Mouse (Mus musculus) stomach, embryonic 14.5 days (tissue): ENCODE measurements around the gene Car5a. TPM values are rescaled to one million over a fixed set of nuclear protein-coding genes. Genes with fewer than 3 reads are reported as not detected.

ENCODE experiments used
- ATAC-seq: fragments of 200-750 bp; cut with Nextera tagmentation; 2 replicates; pipeline ENCODE4 v1.8.0; 2017; ENCODE audit warnings: low read depth, moderate TSS enrichment; ENCODE audit not compliant: insufficient number of reproducible peaks, insufficient read depth, low FRiP score
- H3K27ac ChIP-seq: fragments of 300-500 bp; sonication (generic); 2 replicates; pipeline ENCODE4 v1.5.1; 2014; ENCODE audit warnings: mild to moderate bottlenecking, low read length, moderate library complexity, mixed read lengths
- H3K27me3 ChIP-seq: fragments of 300-500 bp; sonication (generic); 2 replicates; pipeline ENCODE4 v1.6.1; 2014; ENCODE audit warnings: low read length, control low read depth, mixed read lengths; ENCODE audit not compliant: control insufficient read depth, insufficient read depth
- H3K36me3 ChIP-seq: fragments of 300-500 bp; sonication (generic); 2 replicates; pipeline ENCODE4 v1.6.1; 2014; ENCODE audit warnings: mild to moderate bottlenecking, control low read depth, low read length, moderate library complexity, mixed read lengths; ENCODE audit not compliant: control insufficient read depth, insufficient read depth
- H3K4me1 ChIP-seq: fragments of 300-500 bp; sonication (generic); 2 replicates; pipeline ENCODE4 v1.6.1; 2014; ENCODE audit warnings: low read length, control low read depth, mixed read lengths; ENCODE audit not compliant: control insufficient read depth, insufficient read depth
- H3K4me2 ChIP-seq: fragments of 300-500 bp; sonication (generic); replicated peaks from 2 replicates; pipeline ENCODE4 v1.6.1; 2014; ENCODE audit warnings: low read depth, low read length, control low read depth
- H3K4me3 ChIP-seq: fragments of 300-500 bp; sonication (generic); 2 replicates; pipeline ENCODE4 v1.5.1; 2014; ENCODE audit warnings: low read depth, low read length, control low read depth
- H3K9ac ChIP-seq: fragments of 300-500 bp; sonication (generic); replicated peaks from 2 replicates; pipeline ENCODE4 v1.6.1; 2014; ENCODE audit warnings: low read depth, mild to moderate bottlenecking, control low read depth, low read length, moderate library complexity, mixed read lengths
- H3K9me3 ChIP-seq: fragments of 300-500 bp; sonication (generic); 2 replicates; pipeline ENCODE4 v1.6.1; 2016; ENCODE audit warnings: low read depth, low read length, control low read depth; ENCODE audit not compliant: control insufficient read depth
- WGBS: fragments of 180-500 bp; shearing (Covaris S2); extraction: QIAGEN DNeasy Blood & Tissue Kit; methylation state at CpG from one replicate; pipeline ENCODE4 v1.1.7; 2014; 5-methylcytosine and 5-hydroxymethylcytosine counted together
- polyA plus RNA-seq: library from polyadenylated mRNA; unstranded; fragments of >200 nt; fragmentation: Nextera tagmentation; extraction: Ambion mirVana; gene quantifications from 2 replicates; pipeline ENCODE4 v1.2.1, GENCODE M21; 2014

Car5a gene
- polyA plus RNA-seq, 1 experiment from 2014 or later: not detected

- H3K27me3 ChIP-seq: no peaks in the 10 kb centered on the region
- no peak for ATAC-seq
- H3K9ac ChIP-seq: no peak overlapping the region
- H3K4me3 ChIP-seq: no peak overlapping the region
- no peaks in the 10 kb centered on the region for H3K9me3 ChIP-seq
- WGBS: 7% methylated on average over 6 of the region's 6 CpGs
- H3K4me1 ChIP-seq: peaks cover 8% of the 10 kb centered on the region; the same call in 1 of the 2 replicates
- no peak overlapping the region for H3K27ac ChIP-seq
- no peaks in the 10 kb centered on the region for H3K36me3 ChIP-seq
- no peak overlapping the region for H3K4me2 ChIP-seq
These were observed 35.0 kb downstream of the Car5a start for GRCm38 (mm10) chr8:121909663-121910062.

- no peak overlapping the region for H3K27ac ChIP-seq
- ATAC-seq: no peak
- no peaks in the 10 kb centered on the region for H3K36me3 ChIP-seq
- peaks cover 8% of the 10 kb centered on the region; the same call in 1 of the 2 replicates for H3K4me1 ChIP-seq
- WGBS: 61% methylated on average over 8 of the region's 8 CpGs
- no peaks in the 10 kb centered on the region for H3K27me3 ChIP-seq
- H3K4me3 ChIP-seq: no peak overlapping the region
- H3K9me3 ChIP-seq: no peaks in the 10 kb centered on the region
- no peak overlapping the region for H3K4me2 ChIP-seq
- no peak overlapping the region for H3K9ac ChIP-seq
These were observed 35.6 kb downstream of the Car5a start for GRCm38 (mm10) chr8:121909148-121909541.

GRCm38 (mm10) chr8:121908378-121909147 is 36.1 kb downstream of the Car5a start:
- Histone ChIP-seq H3K27ac (no peak overlapping the region), H3K36me3 (no peaks in the 10 kb centered on the region), H3K9me3 (no peaks in the 10 kb centered on the region), H3K4me1 (peaks cover 8% of the 10 kb centered on the region; the same call in 1 of the 2 replicates), H3K4me3 (no peak overlapping the region), H3K9ac (no peak overlapping the region), H3K27me3 (no peaks in the 10 kb centered on the region), H3K4me2 (peak overlapping the region; percentile 97; the same call in 1 of the 2 replicates)
- WGBS: 41% methylated on average over 8 of the region's 8 CpGs
- no peak for ATAC-seq

- Histone ChIP-seq H3K9ac (peak within 1 kb of the TSS; percentile 43), H3K27ac (no peak within 1 kb of the TSS), H3K36me3 (no peaks in the 10 kb centered on the region), H3K4me1 (peaks cover 8% of the 10 kb centered on the region; the same call in 1 of the 2 replicates), H3K4me3 (peak within 1 kb of the TSS; percentile 79), H3K9me3 (no peaks in the 10 kb centered on the region), H3K27me3 (no peaks in the 10 kb centered on the region), H3K4me2 (peak within 1 kb of the TSS; percentile 97)
- WGBS: under 1% methylated on average over 59 of the region's 61 CpGs
- peak; percentile 92 for ATAC-seq
These were observed 37.0 kb downstream of the Car5a start, which contains the start of gene Slc7a5 for GRCm38 (mm10) chr8:121907587-121908248. TSS of gene Slc7a5 (minus strand) at chr8:121907694.

GRCm38 (mm10) chr8:121906542-121907512 is 37.9 kb downstream of the Car5a start:
- Histone ChIP-seq H3K4me3 (peak overlapping the region; percentile 79), H3K9me3 (no peaks in the 10 kb centered on the region), H3K4me2 (peak overlapping the region; percentile 97), H3K4me1 (peaks cover 15% of the 10 kb centered on the region; the same call in 1 of the 2 replicates), H3K27me3 (no peaks in the 10 kb centered on the region), H3K27ac (no peak overlapping the region), H3K36me3 (no peaks in the 10 kb centered on the region), H3K9ac (peak overlapping the region; percentile 43)
- peak; percentile 25; the same call in 1 of the 2 replicates for ATAC-seq
- WGBS: under 1% methylated on average over 72 of the region's 72 CpGs

GRCm38 (mm10) chr8:121905864-121906263 is 38.8 kb downstream of the Car5a start:
- 16% methylated on average over 5 of the region's 5 CpGs for WGBS
- Histone ChIP-seq H3K27ac (no peak overlapping the region), H3K9me3 (no peaks in the 10 kb centered on the region), H3K36me3 (no peaks in the 10 kb centered on the region), H3K4me3 (peak overlapping the region; percentile 79), H3K27me3 (no peaks in the 10 kb centered on the region), H3K4me1 (peaks cover 19% of the 10 kb centered on the region; the same call in 1 of the 2 replicates), H3K9ac (no peak overlapping the region; the same call in 1 of the 2 replicates), H3K4me2 (peak overlapping the region; percentile 97)
- no peak for ATAC-seq

- Histone ChIP-seq H3K9me3 (no peaks in the 10 kb centered on the region), H3K36me3 (no peaks in the 10 kb centered on the region), H3K27me3 (no peaks in the 10 kb centered on the region), H3K4me1 (peaks cover 19% of the 10 kb centered on the region; the same call in 1 of the 2 replicates), H3K27ac (no peak overlapping the region), H3K4me3 (peak overlapping the region; percentile 79; the same call in 1 of the 2 replicates), H3K4me2 (peak overlapping the region; percentile 97), H3K9ac (no peak overlapping the region)
- 50% methylated on average over 1 of the region's 1 CpGs for WGBS
- ATAC-seq: no peak
These were observed 39.3 kb downstream of the Car5a start for GRCm38 (mm10) chr8:121905420-121905819.
